Mouse (Mus musculus) midbrain, postnatal 0 days (tissue): ENCODE data around the gene Cntfr. TPM values are rescaled to one million over a fixed set of nuclear protein-coding genes. Genes with fewer than 3 reads are reported as not detected.

ENCODE experiments used
- ATAC-seq: fragments of 200-750 bp; cut with Nextera tagmentation; 2 replicates; pipeline ENCODE4 v1.8.0; 2017; ENCODE audit warnings: moderate number of reproducible peaks, mild to moderate bottlenecking, moderate TSS enrichment, moderate library complexity; ENCODE audit not compliant: low FRiP score
- DNase-seq: peaks from one replicate; pipeline ENCODE4 v3.0.0-alpha.2; 2015; ENCODE audit warnings: low spot score
- H3K27ac ChIP-seq: fragments of 300-500 bp; sonication (generic); 2 replicates; pipeline ENCODE4 v1.5.1; 2014; ENCODE audit warnings: low read depth, mild to moderate bottlenecking, low read length, mixed read lengths
- H3K27me3 ChIP-seq: fragments of 300-500 bp; sonication (generic); 2 replicates; pipeline ENCODE4 v1.6.1; 2014; ENCODE audit warnings: low read length, control low read depth, mixed read lengths; ENCODE audit not compliant: insufficient read depth
- H3K36me3 ChIP-seq: fragments of 300-500 bp; sonication (generic); 2 replicates; pipeline ENCODE4 v1.6.1; 2014; ENCODE audit warnings: low read length, control low read depth, mixed read lengths; ENCODE audit not compliant: insufficient read depth
- H3K4me1 ChIP-seq: fragments of 300-500 bp; sonication (generic); 2 replicates; pipeline ENCODE4 v1.6.1; 2014; ENCODE audit warnings: mild to moderate bottlenecking, control low read depth, antibody characterized with exemption, low read length, mixed read lengths; ENCODE audit not compliant: insufficient read depth
- H3K4me2 ChIP-seq: fragments of 300-500 bp; sonication (generic); 2 replicates; pipeline ENCODE4 v1.6.1; 2014; ENCODE audit warnings: low read depth, mild to moderate bottlenecking, low read length, mixed read lengths; ENCODE audit not compliant: poor library complexity, severe bottlenecking
- H3K4me3 ChIP-seq: fragments of 300-500 bp; sonication (generic); 2 replicates; pipeline ENCODE4 v1.5.1; 2014; ENCODE audit warnings: low read depth, mild to moderate bottlenecking, low read length, moderate library complexity
- H3K9ac ChIP-seq: fragments of 300-500 bp; sonication (generic); replicated peaks from 2 replicates; pipeline ENCODE4 v1.6.1; 2014; ENCODE audit warnings: mild to moderate bottlenecking, low read length, moderate library complexity, mixed read lengths; ENCODE audit not compliant: poor library complexity, severe bottlenecking
- H3K9me3 ChIP-seq: fragments of 300-500 bp; sonication (generic); 2 replicates; pipeline ENCODE4 v1.6.1; 2016; ENCODE audit warnings: low read length, control low read depth
- CTCF ChIP-seq: IDR thresholded peaks from 2 replicates; pipeline ENCODE4 v1.5.1; 2016; ENCODE audit warnings: antibody characterized with exemption, mild to moderate bottlenecking
- WGBS: fragments of 180-500 bp; shearing (Covaris S2); extraction: QIAGEN DNeasy Blood & Tissue Kit; methylation state at CpG from one replicate; pipeline ENCODE4 v1.1.7; 2014; 5-methylcytosine and 5-hydroxymethylcytosine counted together
- polyA plus RNA-seq: library from polyadenylated mRNA; unstranded; fragments of >200 nt; fragmentation: Nextera tagmentation; extraction: Ambion mirVana; gene quantifications from 2 replicates; pipeline ENCODE4 v1.2.1, GENCODE M21; 2015
- total RNA-seq: library from RNA; depleted of rRNA; stranded (reverse); fragments of >200 nt; gene quantifications from 2 replicates; pipeline ENCODE4 v1.2.3, GENCODE M21; 2014

Cntfr gene
- total and polyA plus RNA-seq, 2 experiments from 2014 or later = 20.1 to 69.2 TPM

DNA sequence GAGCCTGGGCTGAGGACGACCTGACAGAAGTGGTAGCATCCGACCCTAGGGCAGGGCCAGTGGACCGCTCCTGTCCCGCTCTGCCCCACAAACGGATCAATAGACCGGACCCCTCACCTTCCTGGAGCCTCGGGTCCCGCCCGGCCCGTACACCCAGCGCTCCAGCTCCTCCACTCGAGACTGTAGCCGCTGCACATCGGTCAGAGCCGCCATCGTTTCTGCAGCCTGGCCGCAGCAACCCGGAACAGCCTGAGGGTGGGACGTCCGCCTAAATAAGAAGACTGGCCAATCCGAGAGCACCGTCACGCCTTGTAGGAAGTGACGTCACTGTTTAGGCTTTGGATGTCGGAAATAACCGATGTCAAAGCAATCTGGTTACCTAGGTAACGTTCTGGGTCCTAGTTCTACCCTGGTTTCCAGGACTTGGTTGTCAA lies 26.0 kb upstream of the Cntfr start, which contains the start of gene Dctn3:
TSS of gene Dctn3 (minus strand) at position 253 of the 434 bp plus-strand sequence.
- peaks cover 38% of the 10 kb centered on the region for H3K27me3 ChIP-seq
- TF ChIP-seq CTCF = no peak
- peak within 1 kb of the TSS; percentile 72 for H3K4me2 ChIP-seq
- peaks cover 9% of the 10 kb centered on the region; the same call in 1 of the 2 replicates for H3K4me1 ChIP-seq
- peaks cover 18% of the 10 kb centered on the region for H3K36me3 ChIP-seq
- H3K9me3 ChIP-seq = no peaks in the 10 kb centered on the region
- ATAC-seq (peak; percentile 96), DNase-seq (peak; percentile 99)
- WGBS = under 1% methylated on average over 27 of the region's 27 CpGs
- H3K27ac ChIP-seq = peak within 1 kb of the TSS; percentile 67; the same call in 1 of the 2 replicates
- peak within 1 kb of the TSS; percentile 83 for H3K9ac ChIP-seq
- peak within 1 kb of the TSS; percentile 81 for H3K4me3 ChIP-seq

DNA sequence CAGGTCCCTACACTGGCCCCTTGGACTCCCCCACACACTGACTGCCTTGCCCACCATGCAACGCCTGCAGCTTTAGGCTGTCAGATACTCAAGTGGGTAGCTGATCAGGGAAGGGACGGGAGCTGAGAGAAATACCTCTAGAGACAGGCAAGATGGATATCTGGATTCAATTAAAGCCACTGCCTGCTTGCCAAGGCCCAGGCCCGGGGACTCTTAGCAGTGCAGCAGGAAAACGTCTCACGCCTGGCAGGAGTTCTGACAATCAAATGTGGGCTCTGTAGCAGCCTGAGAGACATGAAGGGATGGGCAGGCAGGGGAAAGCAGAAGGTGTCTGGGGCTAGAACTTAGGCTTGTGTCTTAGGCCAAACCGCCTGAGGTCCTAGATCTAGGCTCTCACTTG lies 19.9 kb upstream of the Cntfr start:
- WGBS = 71% methylated on average over 6 of the region's 6 CpGs
- H3K27ac ChIP-seq = no peak overlapping the region
- H3K4me3 ChIP-seq = no peak overlapping the region
- no peak overlapping the region for H3K4me2 ChIP-seq
- no peaks in the 10 kb centered on the region for H3K27me3 ChIP-seq
- ATAC-seq (no peak), DNase-seq (no peak)
- TF ChIP-seq CTCF = no peak
- peaks cover 14% of the 10 kb centered on the region for H3K4me1 ChIP-seq
- H3K9me3 ChIP-seq = no peaks in the 10 kb centered on the region
- peaks cover 38% of the 10 kb centered on the region for H3K36me3 ChIP-seq
- H3K9ac ChIP-seq = no peak overlapping the region

DNA sequence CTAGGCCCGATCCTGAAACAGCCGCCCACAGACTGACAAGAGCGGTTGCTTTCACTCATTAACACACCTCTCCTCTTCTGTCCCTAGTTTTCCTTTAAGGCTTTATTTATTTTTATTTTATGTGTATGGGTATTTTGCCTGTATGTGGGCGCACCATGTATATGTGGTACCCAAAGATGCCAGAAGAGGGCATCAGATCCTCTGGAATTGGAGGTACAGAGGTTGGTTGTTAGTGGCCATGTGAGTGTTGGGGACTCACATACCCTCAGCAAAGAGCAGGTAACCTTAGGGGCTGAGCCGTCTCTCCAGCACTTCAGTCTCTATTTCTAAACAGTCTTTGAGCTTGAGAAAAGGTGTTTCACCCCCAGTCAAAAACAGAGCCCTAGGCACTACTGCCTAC lies 18.7 kb upstream of the Cntfr start:
- DNase-seq = peak; percentile 57
- WGBS = 86% methylated on average over 5 of the region's 5 CpGs
- no peak for ATAC-seq
- peak; percentile 77 for TF ChIP-seq CTCF
- Histone ChIP-seq H3K27me3 (no peaks in the 10 kb centered on the region), H3K4me2 (no peak overlapping the region), H3K36me3 (peaks cover 38% of the 10 kb centered on the region), H3K9me3 (no peaks in the 10 kb centered on the region), H3K9ac (no peak overlapping the region), H3K4me1 (peaks cover 13% of the 10 kb centered on the region), H3K27ac (no peak overlapping the region), H3K4me3 (no peak overlapping the region)

DNA sequence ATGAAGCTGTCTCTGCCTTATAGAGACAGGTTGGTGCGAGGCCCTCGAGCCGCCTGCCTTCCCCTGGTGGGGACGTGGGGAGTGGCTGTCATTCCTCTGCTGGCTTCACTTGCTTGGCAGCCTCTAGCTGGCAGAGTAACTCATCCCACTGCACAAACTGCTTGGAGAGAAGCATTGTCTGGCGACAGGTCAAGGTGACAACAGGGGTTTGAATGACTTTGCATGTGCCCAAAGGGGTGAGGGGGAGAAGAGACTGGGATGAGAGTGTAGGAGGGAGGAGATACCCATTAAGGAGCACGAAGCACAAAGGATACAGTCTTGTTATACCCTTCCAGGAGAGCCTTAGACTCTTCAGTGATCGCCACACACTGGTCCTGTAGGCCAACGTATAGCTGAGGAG lies 18.2 kb upstream of the Cntfr start:
- DNase-seq (no peak), ATAC-seq (no peak)
- Histone ChIP-seq H3K4me2 (no peak overlapping the region), H3K9me3 (no peaks in the 10 kb centered on the region), H3K27ac (no peak overlapping the region), H3K36me3 (peaks cover 37% of the 10 kb centered on the region), H3K4me3 (no peak overlapping the region), H3K4me1 (peaks cover 13% of the 10 kb centered on the region), H3K9ac (no peak overlapping the region), H3K27me3 (no peaks in the 10 kb centered on the region)
- no peak for TF ChIP-seq CTCF
- WGBS = 78% methylated on average over 8 of the region's 8 CpGs

DNA sequence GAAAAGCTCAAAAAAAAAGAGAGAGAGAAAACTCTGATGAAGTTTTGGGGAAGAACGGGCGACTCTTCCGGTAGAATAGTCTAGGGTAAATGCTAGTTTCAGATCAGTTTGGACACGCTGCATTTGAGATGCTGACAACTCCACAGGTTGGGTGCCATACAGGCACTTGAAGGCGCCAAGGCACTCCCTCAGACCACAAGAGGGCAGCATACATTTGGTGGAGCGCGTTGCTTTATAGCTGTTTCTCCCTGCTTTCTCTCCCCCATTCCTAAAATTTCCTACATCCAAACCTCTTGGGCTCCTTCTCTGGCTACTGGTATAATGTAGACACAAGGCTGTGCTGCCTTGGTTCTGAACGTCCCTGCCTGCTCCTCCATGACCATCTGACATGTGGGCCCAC lies 17.4 kb upstream of the Cntfr start:
- Histone ChIP-seq H3K9ac (no peak overlapping the region), H3K9me3 (no peaks in the 10 kb centered on the region), H3K4me1 (peaks cover 13% of the 10 kb centered on the region), H3K27me3 (no peaks in the 10 kb centered on the region), H3K36me3 (peaks cover 30% of the 10 kb centered on the region), H3K4me3 (peak overlapping the region; percentile 78; the same call in 1 of the 2 replicates), H3K27ac (no peak overlapping the region), H3K4me2 (peak overlapping the region; percentile 84)
- WGBS = 10% methylated on average over 8 of the region's 8 CpGs
- ATAC-seq (no peak), DNase-seq (peak; percentile 87)
- peak; percentile 87 for TF ChIP-seq CTCF

DNA sequence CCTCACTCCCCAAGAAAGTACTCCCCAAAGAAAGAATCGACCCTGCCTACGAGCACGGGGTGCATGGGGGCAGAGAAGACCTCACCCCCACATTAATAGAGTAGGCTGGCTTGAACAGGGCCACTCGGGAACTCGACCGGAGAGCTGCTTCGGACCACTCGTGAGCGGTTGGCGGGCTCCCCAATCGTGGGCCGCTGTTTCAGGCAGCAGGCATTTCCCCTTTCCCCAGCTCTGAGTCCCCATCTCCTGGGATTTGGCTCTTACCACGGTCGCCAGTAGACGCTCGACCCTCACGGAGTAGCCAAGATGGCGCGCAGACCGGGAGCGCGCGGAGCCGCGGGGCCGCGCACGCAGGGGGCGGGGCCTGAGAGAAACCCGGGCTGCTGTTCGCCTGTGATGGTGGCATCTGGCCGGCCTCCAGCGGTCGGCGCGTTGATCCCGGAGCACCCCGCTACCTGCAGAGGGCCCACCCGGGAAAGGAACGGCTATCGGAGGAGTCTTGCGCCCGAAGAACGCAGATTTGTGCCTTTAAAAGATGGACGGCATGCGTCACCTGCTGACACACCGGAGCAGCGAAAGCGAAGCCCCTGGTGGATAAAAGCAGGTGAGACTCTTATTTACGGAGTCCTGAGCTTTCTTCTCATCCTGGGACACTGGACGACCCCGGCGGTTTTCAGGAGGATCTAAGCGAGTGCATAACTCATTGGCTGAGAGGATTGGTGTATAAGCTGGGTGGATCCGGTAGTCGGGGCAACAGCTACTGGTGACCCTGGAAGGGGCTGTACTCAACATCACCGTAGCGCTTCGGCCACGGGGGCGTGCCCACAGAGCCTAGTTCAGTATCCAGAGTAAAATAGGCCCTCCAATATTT lies 16.5 kb upstream of the Cntfr start, which contains the start of gene Rpp25l:
TSS of gene Rpp25l (minus strand) at position 338 of the 871 bp plus-strand sequence.
- Histone ChIP-seq H3K4me2 (peak within 1 kb of the TSS; percentile 84), H3K9ac (peak within 1 kb of the TSS; percentile 80), H3K27ac (peak within 1 kb of the TSS; percentile 88), H3K36me3 (peaks cover 24% of the 10 kb centered on the region), H3K9me3 (no peaks in the 10 kb centered on the region), H3K4me3 (peak within 1 kb of the TSS; percentile 78), H3K4me1 (peaks cover 13% of the 10 kb centered on the region), H3K27me3 (no peaks in the 10 kb centered on the region)
- ATAC-seq (peak; percentile 56), DNase-seq (peak; percentile 87)
- TF ChIP-seq CTCF = peak; percentile 62
- under 1% methylated on average over 61 of the region's 61 CpGs for WGBS
